Mouse (Mus musculus): Measurements from ENCODE around the gene Gjd3. TPM values are rescaled to one million over a fixed set of nuclear protein-coding genes. Genes with fewer than 3 reads are reported as not detected.
A peak's percentile ranks its signal among the peaks of the same experiment; 100 is the strongest.

The Gjd3 gene
- polyA plus RNA-seq, 1 experiment: not detected

GRCm38 (mm10) chr11:98985542-98985941 is 2.7 kb upstream of the Gjd3 start:
- H3K9ac ChIP-seq (ENCODE audit: low read depth, poor library complexity, severe bottlenecking): no peak overlapping the region
- no peaks in the 10 kb centered on the region for H3K27me3 ChIP-seq (ENCODE audit: control insufficient read depth, insufficient read depth, low read length, poor library complexity, severe bottlenecking)
- no peaks in the 10 kb centered on the region for H3K36me3 ChIP-seq (ENCODE audit: control insufficient read depth, insufficient read depth, low read length, poor library complexity, severe bottlenecking)
- no peaks in the 10 kb centered on the region for H3K9me3 ChIP-seq (replicated peaks; ENCODE audit: control insufficient read depth, insufficient read depth, low read length, poor library complexity, severe bottlenecking)
- H3K27ac ChIP-seq (ENCODE audit: insufficient read depth, low read length): no peak overlapping the region
- no peak overlapping the region for H3K4me3 ChIP-seq (ENCODE audit: low read depth, low read length)
- H3K4me1 ChIP-seq (ENCODE audit: control insufficient read depth, insufficient read depth, low read length): peaks cover 3% of the 10 kb centered on the region
- TF ChIP-seq EP300 (IDR thresholded peaks at IDR 0.05; ENCODE audit: insufficient read depth, low read depth, low read length) (no peak), CTCF (IDR thresholded peaks at IDR 0.05; ENCODE audit: low read depth, low read length) (no peak), POLR2A (IDR thresholded peaks at IDR 0.05; ENCODE audit: insufficient read depth, low read length) (no peak)

GRCm38 (mm10) chr11:98983551-98983950 is 735 bp upstream of the Gjd3 start:
- H3K9ac ChIP-seq (ENCODE audit: low read depth, poor library complexity, severe bottlenecking): no peak overlapping the region; the same call in 1 of the 2 replicates
- TF ChIP-seq POLR2A (IDR thresholded peaks at IDR 0.05; ENCODE audit: insufficient read depth, low read length): no peak
- no peak for TF ChIP-seq CTCF (IDR thresholded peaks at IDR 0.05; ENCODE audit: low read depth, low read length)
- TF ChIP-seq EP300 (IDR thresholded peaks at IDR 0.05; ENCODE audit: insufficient read depth, low read depth, low read length): no peak
- H3K36me3 ChIP-seq (ENCODE audit: control insufficient read depth, insufficient read depth, low read length, poor library complexity, severe bottlenecking): no peaks in the 10 kb centered on the region
- H3K4me1 ChIP-seq (ENCODE audit: control insufficient read depth, insufficient read depth, low read length): peaks cover 3% of the 10 kb centered on the region
- H3K4me3 ChIP-seq (ENCODE audit: low read depth, low read length): no peak overlapping the region
- no peaks in the 10 kb centered on the region for H3K27me3 ChIP-seq (ENCODE audit: control insufficient read depth, insufficient read depth, low read length, poor library complexity, severe bottlenecking)
- H3K27ac ChIP-seq (ENCODE audit: insufficient read depth, low read length): no peak overlapping the region
- H3K9me3 ChIP-seq (replicated peaks; ENCODE audit: control insufficient read depth, insufficient read depth, low read length, poor library complexity, severe bottlenecking): no peaks in the 10 kb centered on the region

GRCm38 (mm10) chr11:98981997-98982772 is 631 bp downstream of the Gjd3 start:
- TF ChIP-seq EP300 (IDR thresholded peaks at IDR 0.05; ENCODE audit: insufficient read depth, low read depth, low read length) (no peak), CTCF (IDR thresholded peaks at IDR 0.05; ENCODE audit: low read depth, low read length) (peak; percentile 50)
- Histone ChIP-seq H3K9ac (ENCODE audit: low read depth, poor library complexity, severe bottlenecking) (peak overlapping the region; percentile 43), H3K36me3 (ENCODE audit: control insufficient read depth, insufficient read depth, low read length, poor library complexity, severe bottlenecking) (no peaks in the 10 kb centered on the region), H3K4me1 (ENCODE audit: control insufficient read depth, insufficient read depth, low read length) (peaks cover 3% of the 10 kb centered on the region), H3K27ac (ENCODE audit: insufficient read depth, low read length) (no peak overlapping the region), H3K9me3 (replicated peaks; ENCODE audit: control insufficient read depth, insufficient read depth, low read length, poor library complexity, severe bottlenecking) (no peaks in the 10 kb centered on the region), H3K4me3 (ENCODE audit: low read depth, low read length) (peak overlapping the region; percentile 60), H3K27me3 (ENCODE audit: control insufficient read depth, insufficient read depth, low read length, poor library complexity, severe bottlenecking) (no peaks in the 10 kb centered on the region)

- H3K9me3 ChIP-seq (replicated peaks; ENCODE audit: control insufficient read depth, insufficient read depth, low read length, poor library complexity, severe bottlenecking): no peaks in the 10 kb centered on the region
- no peaks in the 10 kb centered on the region for H3K27me3 ChIP-seq (ENCODE audit: control insufficient read depth, insufficient read depth, low read length, poor library complexity, severe bottlenecking)
- no peaks in the 10 kb centered on the region for H3K36me3 ChIP-seq (ENCODE audit: control insufficient read depth, insufficient read depth, low read length, poor library complexity, severe bottlenecking)
- H3K9ac ChIP-seq (ENCODE audit: low read depth, poor library complexity, severe bottlenecking): peak overlapping the region; percentile 43
- peak overlapping the region; percentile 60 for H3K4me3 ChIP-seq (ENCODE audit: low read depth, low read length)
- H3K27ac ChIP-seq (ENCODE audit: insufficient read depth, low read length): no peak overlapping the region
- H3K4me1 ChIP-seq (ENCODE audit: control insufficient read depth, insufficient read depth, low read length): peaks cover 3% of the 10 kb centered on the region
- no peak for TF ChIP-seq CTCF (IDR thresholded peaks at IDR 0.05; ENCODE audit: low read depth, low read length)
- TF ChIP-seq POLR2A (IDR thresholded peaks at IDR 0.05; ENCODE audit: insufficient read depth, low read length): no peak
- TF ChIP-seq EP300 (IDR thresholded peaks at IDR 0.05; ENCODE audit: insufficient read depth, low read depth, low read length): no peak
These were observed 1.4 kb downstream of the Gjd3 start for GRCm38 (mm10) chr11:98981289-98981996.

GRCm38 (mm10) chr11:98979356-98979755 is 3.5 kb downstream of the Gjd3 start:
- Histone ChIP-seq H3K4me3 (ENCODE audit: low read depth, low read length) (no peak overlapping the region), H3K9ac (ENCODE audit: low read depth, poor library complexity, severe bottlenecking) (no peak overlapping the region), H3K27ac (ENCODE audit: insufficient read depth, low read length) (no peak overlapping the region), H3K9me3 (replicated peaks; ENCODE audit: control insufficient read depth, insufficient read depth, low read length, poor library complexity, severe bottlenecking) (no peaks in the 10 kb centered on the region), H3K4me1 (ENCODE audit: control insufficient read depth, insufficient read depth, low read length) (peaks cover 5% of the 10 kb centered on the region), H3K36me3 (ENCODE audit: control insufficient read depth, insufficient read depth, low read length, poor library complexity, severe bottlenecking) (0 out of 2 replicates have a peak, but pooled peaks cover under 1% of the 10 kb centered on the region), H3K27me3 (ENCODE audit: control insufficient read depth, insufficient read depth, low read length, poor library complexity, severe bottlenecking) (no peaks in the 10 kb centered on the region)
- no peak for TF ChIP-seq POLR2A (IDR thresholded peaks at IDR 0.05; ENCODE audit: insufficient read depth, low read length)
- no peak for TF ChIP-seq CTCF (IDR thresholded peaks at IDR 0.05; ENCODE audit: low read depth, low read length)
- no peak for TF ChIP-seq EP300 (IDR thresholded peaks at IDR 0.05; ENCODE audit: insufficient read depth, low read depth, low read length)
